Mouse (Mus musculus) spleen, adult 2 months (tissue): ENCODE data around the gene Capn11.

Experiments
- CTCF ChIP-seq: fragments of 200-500 bp; IDR thresholded peaks from 2 replicates; pipeline ENCODE4 v1.5.1; 2011; ENCODE audit warnings: mild to moderate bottlenecking, inconsistent platforms; ENCODE audit not compliant: insufficient read depth, insufficient read length, insufficient replicate concordance; ENCODE audit errors: extremely low read depth
- POLR2A ChIP-seq: fragments of 200-500 bp; IDR thresholded peaks from 2 replicates; pipeline ENCODE4 v1.6.1; 2011; ENCODE audit warnings: low read depth, low read length, inconsistent platforms

GRCm38 (mm10) chr17:45599446-45600242, 59.5 kb downstream of the Capn11 start, which contains the start of gene Slc29a1:
- TF ChIP-seq CTCF (no peak), POLR2A (no peak)
